Mouse (Mus musculus): ENCODE data around the gene Tmc2.

The Tmc2 gene

GRCm38 (mm10) chr2:130295331-130296133 lies 100.5 kb downstream of the Tmc2 start:
- peak; percentile 68 for DNase-seq (ENCODE audit: extremely low spot score, low spot score)

- DNase-seq (ENCODE audit: extremely low spot score, low spot score): no peak
Observed at GRCm38 (mm10) chr2:130296134-130296745, 101.2 kb downstream of the Tmc2 start.

DNA sequence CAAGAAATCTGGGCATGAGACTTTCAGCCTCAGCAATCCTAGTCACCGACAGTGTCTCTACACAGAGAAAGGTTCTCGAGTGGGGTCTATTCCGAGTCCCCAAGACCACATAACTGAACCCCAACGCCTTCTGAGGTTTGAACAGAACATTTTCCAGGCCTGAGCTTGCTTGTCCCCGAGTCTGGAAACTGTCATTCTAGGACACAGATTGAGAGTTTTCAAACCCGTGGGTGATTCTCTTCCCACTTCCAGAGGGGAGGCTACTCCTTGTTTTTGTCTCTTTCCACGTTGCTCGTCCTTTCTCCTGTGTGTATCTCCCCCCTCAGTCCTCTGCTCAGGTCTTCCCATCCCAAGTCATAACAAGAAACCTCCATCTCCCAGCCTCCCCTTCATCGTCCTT lies 102.6 kb downstream of the Tmc2 start:
- DNase-seq (ENCODE audit: extremely low spot score, low spot score): no peak

DNA sequence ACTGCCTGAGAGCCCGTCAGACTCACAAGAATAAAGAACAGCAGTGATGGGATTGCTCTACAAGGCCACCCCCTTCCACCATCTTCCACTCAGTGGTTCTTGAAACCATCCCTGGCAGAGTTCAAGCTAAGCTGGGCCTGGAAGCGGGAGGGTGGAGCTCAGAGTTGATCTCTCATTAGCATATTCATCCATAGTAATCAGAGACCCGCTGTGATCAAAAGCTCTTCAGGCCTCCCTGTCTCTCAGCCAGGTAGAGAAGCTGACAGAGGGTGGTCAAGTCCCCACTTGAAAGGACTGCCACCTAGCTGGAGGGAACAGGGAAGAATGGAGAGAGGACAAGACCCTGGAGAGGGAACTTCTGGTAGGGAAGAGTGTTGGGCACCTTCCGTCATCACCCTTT lies 108.0 kb downstream of the Tmc2 start:
- no peak for DNase-seq (ENCODE audit: extremely low spot score, low spot score)

Measured in neural tube, embryonic 10.5 days (tissue).